In the genomic region with DNA sequence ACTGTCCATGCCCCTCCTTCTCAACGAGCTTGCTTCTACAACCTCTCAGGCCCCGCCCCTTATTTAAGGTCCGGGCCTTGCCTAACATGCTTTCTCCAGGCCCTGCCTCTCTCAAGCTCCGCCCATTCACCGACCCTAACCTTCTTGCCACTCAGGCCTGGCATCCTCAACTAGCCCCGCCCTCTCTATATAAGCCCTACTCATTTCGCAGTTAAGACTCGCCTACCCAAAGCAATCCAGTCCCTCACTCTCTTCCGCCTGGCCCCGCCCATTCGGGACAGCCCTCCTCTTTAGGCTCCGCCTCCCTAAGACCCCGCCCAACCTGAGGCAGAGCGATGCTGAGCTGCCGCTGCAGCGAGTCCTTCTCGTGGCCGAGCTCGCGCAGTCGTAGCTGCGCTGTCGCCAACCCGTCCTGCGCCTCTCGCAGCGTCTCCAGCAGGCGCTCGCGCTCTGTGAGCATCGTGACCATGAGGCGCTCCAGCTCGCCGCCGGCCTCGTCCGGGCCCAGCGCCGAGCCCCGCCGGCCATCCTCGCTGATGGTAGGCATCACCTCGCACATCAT, we compare ENCODE assay signal across 8 mouse cellular contexts. TPM values are rescaled to one million over a fixed set of nuclear protein-coding genes. Genes with fewer than 3 reads are reported as not detected.
A peak's percentile ranks its signal among the peaks of the same experiment; 100 is the strongest.
DNase-seq lines count a peak whose midpoint lies in the region; ATAC-seq lines count a peak whose summit lies in the region.

No protein-coding gene starts in this region.

- peak; percentile 98 for DNase-seq in MEL-GATA-1-ER (ENCODE audit: extremely low read depth, low read depth)
- peak; percentile 87 for DNase-seq in cerebellum, adult 8-10 months
- peak; percentile 78 to 83 for DNase-seq in frontal cortex, postnatal 14 days (ENCODE audit: low spot score in 2 of 2)
- peak; percentile 53 for DNase-seq in hindlimb bud, embryonic 11.5 days (ENCODE audit: extremely low spot score, low read depth, low spot score)
- peak; percentile 68 to 83 for DNase-seq in left cerebral cortex, adult 8-10 months (ENCODE audit: low spot score in 2 of 2)
- DNase-seq in retina, postnatal 7 days (ENCODE audit: low read depth, low spot score): peak; percentile 78
- peak; percentile 73 to 75 for DNase-seq in urinary bladder, postnatal 36 days (ENCODE audit: low spot score in 2 of 2)

- peak; percentile 82 for ATAC-seq in megakaryocyte, adult 5-6 weeks (ENCODE audit: poor library complexity, severe bottlenecking)

RNA-seq across cellular contexts. Expression of a gene that starts 5.5 kb away (rescaled TPM):
- total RNA-seq in left cerebral cortex, adult 8-10 months (2022): 100 to 1,000 TPM; 137 to 162 (median 150) TPM
- total RNA-seq in megakaryocyte, adult 5-6 weeks (2015): 0.50 TPM in 1 of 2 replicates, not detected in the other
- total RNA-seq in megakaryocyte, adult 5-6 weeks (2017): not detected in 2 replicates

RNA-seq across cellular contexts. Expression of a gene that starts 9.1 kb away (rescaled TPM):
- total RNA-seq in left cerebral cortex, adult 8-10 months (2022): 100 to 1,000 TPM; 139 to 172 (median 159) TPM
- 0.71 TPM in 1 of 2 replicates, not detected in the other for total RNA-seq in megakaryocyte, adult 5-6 weeks (2015)
- total RNA-seq in megakaryocyte, adult 5-6 weeks (2017): not detected in 2 replicates

RNA-seq across cellular contexts. Expression of a gene that starts 26.2 kb away (rescaled TPM):
- 1 to 10 TPM in 1 of 4 experiments, under 1 TPM in 3; 0.26 to 1.1 (median 0.78) TPM for total RNA-seq in left cerebral cortex, adult 8-10 months (2022)
- total RNA-seq in megakaryocyte, adult 5-6 weeks (2015): not detected in 2 replicates
- total RNA-seq in megakaryocyte, adult 5-6 weeks (2017): 0.07 TPM in 1 of 2 replicates, not detected in the other

RNA-seq across cellular contexts. Expression of a gene that starts 27.7 kb away (rescaled TPM):
- total RNA-seq in left cerebral cortex, adult 8-10 months (2022): 10 to 100 TPM; 23.9 to 27.8 (median 25.1) TPM
- total RNA-seq in megakaryocyte, adult 5-6 weeks (2015): 3.2 and 4.7 TPM in 2 replicates
- total RNA-seq in megakaryocyte, adult 5-6 weeks (2017): 4.8 and 5.4 TPM in 2 replicates

RNA-seq across cellular contexts. Expression of a gene that starts 34.2 kb away (rescaled TPM):
- 100 to 1,000 TPM; 295 to 398 (median 356) TPM for total RNA-seq in left cerebral cortex, adult 8-10 months (2022)
- total RNA-seq in megakaryocyte, adult 5-6 weeks (2015): 69.6 and 94.3 TPM in 2 replicates
- 261 and 320 TPM in 2 replicates for total RNA-seq in megakaryocyte, adult 5-6 weeks (2017)

Comparison
In these comparisons a context has a peak if more than half of its experiments do, and no peak if none do; other contexts are left out.
1. Peak in every context shown above with its lines: DNase-seq and ATAC-seq.
2. RNA of a gene that starts 5.5 kb away (total RNA-seq): 137 to 162 TPM in left cerebral cortex, adult 8-10 months; 0.50 TPM in megakaryocyte, adult 5-6 weeks; every median in the first group is over 10 times any median in the second.
3. RNA of a gene that starts 9.1 kb away (total RNA-seq): 139 to 172 TPM in left cerebral cortex, adult 8-10 months; 0.71 TPM in megakaryocyte, adult 5-6 weeks; every median in the first group is over 10 times any median in the second.